20 mouse cellular contexts compared by ENCODE assay signal in the genomic region with DNA sequence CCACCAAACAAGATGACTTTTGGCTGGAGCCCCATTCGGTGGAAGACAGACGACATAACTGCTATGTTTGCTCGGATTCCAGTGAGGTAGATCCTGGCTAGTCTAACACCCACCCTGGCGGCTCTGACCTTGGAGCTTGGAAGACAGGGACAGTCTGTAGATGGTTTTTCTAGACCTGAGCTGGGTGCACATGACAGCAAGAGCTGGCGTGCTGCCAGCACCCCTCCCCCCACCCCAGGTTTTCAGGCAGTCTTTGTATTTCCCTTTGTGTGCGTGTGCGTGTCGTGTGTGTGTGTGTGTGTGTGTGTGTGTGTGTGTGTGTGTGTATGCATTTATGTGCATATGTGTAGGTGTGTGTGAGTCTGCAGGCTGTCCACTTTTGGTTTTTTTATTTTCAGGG. TPM values are rescaled to one million over a fixed set of nuclear protein-coding genes. Genes with fewer than 3 reads are reported as not detected.
"Had no signal": no experiment of that assay in that cellular context is flagged by ENCODE, and none has a peak within 500 bp of the region (broad histone marks: within the 10 kb centered on the region; RNA-seq: fewer than 3 reads in every experiment).

No protein-coding gene starts in this region.

- H3K4me3 ChIP-seq: layer of hippocampus, adult 2 months; limb, embryonic 13.5 days; midbrain, embryonic 10.5 days; myocyte; neural tube, embryonic 13.5 days; stomach, embryonic 15.5 days had no signal

- H3K27me3 ChIP-seq: stomach, embryonic 15.5 days had no signal

- DNase-seq: kidney, adult 11 months; kidney, postnatal 10 days; kidney, postnatal 4 days; left cerebral cortex, postnatal 4 days; lung, adult 18-20 months; lung, postnatal 36 days; right cerebral cortex, postnatal 4 days; thymus, postnatal 36 days had no signal

- H3K9me3 ChIP-seq: limb, embryonic 13.5 days; midbrain, embryonic 10.5 days; neural tube, embryonic 13.5 days; stomach, embryonic 15.5 days had no signal

- H3K36me3 ChIP-seq: limb, embryonic 13.5 days; midbrain, embryonic 10.5 days; neural tube, embryonic 13.5 days; stomach, embryonic 15.5 days had no signal

- H3K4me1 ChIP-seq: stomach, embryonic 15.5 days had no signal

- H3K4me2 ChIP-seq: limb, embryonic 13.5 days; neural tube, embryonic 13.5 days; stomach, embryonic 15.5 days had no signal

- H3K9ac ChIP-seq: limb, embryonic 13.5 days; liver, embryonic 14.5 days; neural tube, embryonic 13.5 days; stomach, embryonic 15.5 days had no signal

- H3K27ac ChIP-seq: layer of hippocampus, adult 2 months; limb, embryonic 13.5 days; liver, embryonic 14.5 days; midbrain, embryonic 10.5 days; neural tube, embryonic 13.5 days; stomach, embryonic 15.5 days had no signal

RNA-seq across cellular contexts. Expression of a gene that starts 25.7 kb away (rescaled TPM):
- total RNA-seq: layer of hippocampus, adult 2 months; layer of hippocampus, postnatal 10 days; left cerebral cortex, postnatal 4 days; liver, adult 2 months had no signal
- polyA plus RNA-seq: kidney, embryonic 14.5 days; limb, embryonic 13.5 days; liver, adult 2 months; liver, embryonic 14.5 days; lung, embryonic 16.5 days; midbrain, embryonic 10.5 days; neural tube, embryonic 13.5 days; spleen, adult 2 months had no signal
